Mouse (Mus musculus): ENCODE measurements around the gene Ifit1bl2.

- TF ChIP-seq CTCF (IDR thresholded peaks at IDR 0.05; ENCODE audit: low read depth, low read length) (no peak), GATA1 (IDR thresholded peaks at IDR 0.05; ENCODE audit: borderline replicate concordance, low read length) (no peak)
Measured at GRCm38 (mm10) chr19:34640623-34641022, at the start of gene Ifit1bl2, which contains the start of gene Ifit1.
